Mouse (Mus musculus) neural tube, embryonic 15.5 days (tissue): ENCODE measurements at regions not wholly inside any gene's neighbourhood (a gene's known extent, or its start where the extent isn't known, plus 50 kb on each side); places are given as distances from the start of the nearest gene placed in this dataset.

Source experiments
- ATAC-seq: fragments of 200-750 bp; cut with Nextera tagmentation; 2 replicates; pipeline ENCODE4 v1.8.0; 2017; ENCODE audit warnings: mild to moderate bottlenecking, moderate TSS enrichment, moderate library complexity; ENCODE audit not compliant: low FRiP score
- H3K27ac ChIP-seq: fragments of 300-500 bp; sonication (generic); replicated peaks from 2 replicates; pipeline ENCODE4 v1.5.1; 2015; ENCODE audit warnings: mild to moderate bottlenecking, inconsistent platforms
- H3K27me3 ChIP-seq: fragments of 300-500 bp; sonication (generic); replicated peaks from 2 replicates; pipeline ENCODE4 v1.6.1; 2015; ENCODE audit warnings: inconsistent platforms
- H3K36me3 ChIP-seq: fragments of 300-500 bp; sonication (generic); 2 replicates; pipeline ENCODE4 v1.6.1; 2015; ENCODE audit warnings: inconsistent platforms
- H3K4me1 ChIP-seq: fragments of 300-500 bp; sonication (generic); 2 replicates; pipeline ENCODE4 v1.6.1; 2015; ENCODE audit warnings: inconsistent platforms
- H3K4me2 ChIP-seq: fragments of 300-500 bp; sonication (generic); 2 replicates; pipeline ENCODE4 v1.6.1; 2015; ENCODE audit warnings: inconsistent platforms, mild to moderate bottlenecking, moderate library complexity
- H3K4me3 ChIP-seq: fragments of 300-500 bp; sonication (generic); replicated peaks from 2 replicates; pipeline ENCODE4 v1.5.1; 2015; ENCODE audit warnings: mild to moderate bottlenecking, inconsistent platforms
- H3K9ac ChIP-seq: fragments of 300-500 bp; sonication (generic); replicated peaks from 2 replicates; pipeline ENCODE4 v1.6.1; 2015; ENCODE audit warnings: mild to moderate bottlenecking, inconsistent platforms
- H3K9me3 ChIP-seq: fragments of 300-500 bp; sonication (generic); replicated peaks from 2 replicates; pipeline ENCODE4 v1.6.1; 2016; ENCODE audit warnings: inconsistent platforms
- WGBS: fragments of 180-500 bp; shearing (Covaris S2); methylation state at CpG from one replicate; pipeline ENCODE4 v1.1.7; 2015; ENCODE audit warnings: mixed read lengths; 5-methylcytosine and 5-hydroxymethylcytosine counted together

DNA sequence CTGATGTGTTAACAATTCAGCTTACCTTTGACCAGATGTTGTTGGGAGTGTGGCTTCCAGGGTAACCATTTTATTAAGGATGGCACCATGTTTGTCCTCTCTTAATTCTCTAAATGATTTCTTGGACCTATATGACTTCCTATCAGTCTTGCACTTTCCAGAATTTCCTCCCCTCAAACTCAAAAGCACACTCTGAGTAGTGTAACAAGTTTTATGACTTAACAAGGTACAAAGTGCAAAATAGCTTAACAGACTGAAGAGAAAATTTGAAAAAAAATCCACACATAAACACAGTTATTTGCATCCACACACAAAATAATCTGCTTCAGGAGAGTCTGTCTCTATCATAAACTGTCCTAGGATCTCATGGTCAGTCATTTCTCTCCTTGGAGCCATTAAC lies 251.0 kb upstream of the Kirrel3 start:
- H3K4me1 ChIP-seq = no peaks in the 10 kb centered on the region
- H3K4me3 ChIP-seq = no peak overlapping the region
- H3K9ac ChIP-seq = no peak overlapping the region
- no peaks in the 10 kb centered on the region for H3K27me3 ChIP-seq
- H3K9me3 ChIP-seq = no peaks in the 10 kb centered on the region
- no peak overlapping the region for H3K27ac ChIP-seq
- no peak overlapping the region for H3K4me2 ChIP-seq
- ATAC-seq = no peak
- no peaks in the 10 kb centered on the region for H3K36me3 ChIP-seq

DNA sequence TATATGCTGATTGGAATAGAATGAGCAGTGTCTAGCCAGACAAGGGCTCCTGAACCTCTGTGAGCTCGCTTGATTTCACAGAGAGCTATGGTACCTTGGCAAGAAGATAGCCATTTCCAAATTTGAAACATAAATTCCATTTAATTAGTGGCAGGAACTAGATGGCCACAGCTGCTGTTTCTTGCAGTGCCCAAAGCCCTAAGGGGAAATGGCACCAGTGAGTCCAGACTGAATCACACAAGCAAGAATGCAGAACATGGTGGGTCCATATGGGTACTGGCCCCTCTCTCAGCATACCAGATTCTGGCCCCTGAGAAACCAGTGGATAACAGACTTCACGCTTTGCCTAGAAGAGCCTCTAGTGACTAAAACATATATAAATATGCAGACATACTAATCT lies 246.2 kb upstream of the Kirrel3 start:
- no peak overlapping the region for H3K27ac ChIP-seq
- no peak overlapping the region for H3K4me2 ChIP-seq
- no peak overlapping the region for H3K9ac ChIP-seq
- no peaks in the 10 kb centered on the region for H3K4me1 ChIP-seq
- no peaks in the 10 kb centered on the region for H3K36me3 ChIP-seq
- H3K27me3 ChIP-seq = no peaks in the 10 kb centered on the region
- 75% methylated on average over 2 of the region's 2 CpGs for WGBS
- no peak for ATAC-seq
- no peak overlapping the region for H3K4me3 ChIP-seq
- no peaks in the 10 kb centered on the region for H3K9me3 ChIP-seq

DNA sequence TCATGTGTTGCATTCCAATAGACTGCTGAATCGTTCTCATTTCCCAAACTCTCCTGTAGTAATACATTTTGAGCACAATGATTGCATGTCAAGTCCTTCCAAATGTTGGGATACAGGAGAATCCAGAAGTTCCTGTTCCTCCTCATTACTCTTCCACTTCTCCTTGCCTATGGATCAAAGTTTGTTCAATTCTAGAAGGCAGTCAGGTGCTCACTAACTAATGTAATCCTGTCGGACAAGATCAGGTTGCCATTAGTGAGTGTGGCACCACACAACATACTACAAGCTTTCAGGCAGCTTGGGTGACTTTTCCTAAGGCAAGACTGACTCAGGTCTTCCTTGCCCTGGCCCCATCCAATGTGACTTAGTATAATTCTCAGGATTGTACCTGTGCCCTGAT lies 242.0 kb upstream of the Kirrel3 start:
- no peak overlapping the region for H3K4me3 ChIP-seq
- H3K9me3 ChIP-seq = no peaks in the 10 kb centered on the region

DNA sequence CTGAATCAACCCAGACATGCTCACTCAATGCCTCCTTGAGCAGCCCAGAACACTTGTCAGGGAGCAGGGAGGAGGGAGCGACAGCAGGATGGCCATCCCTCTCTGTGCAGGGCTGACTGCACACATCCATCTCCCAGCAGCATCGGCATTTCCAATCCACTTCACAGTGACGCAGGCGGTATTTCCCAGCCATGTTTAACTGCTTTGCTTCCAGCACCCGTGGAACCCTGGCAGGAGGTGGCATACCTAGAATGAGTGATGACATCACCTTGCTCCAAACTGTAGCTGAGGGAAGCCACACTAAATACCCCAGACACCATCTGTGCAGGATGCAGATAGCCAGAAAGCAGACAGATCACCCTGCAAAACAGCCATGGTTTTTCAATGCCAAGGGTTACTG lies 241.1 kb upstream of the Kirrel3 start:
- no peaks in the 10 kb centered on the region for H3K9me3 ChIP-seq
- H3K4me2 ChIP-seq = no peak overlapping the region
- no peak overlapping the region for H3K27ac ChIP-seq
- no peaks in the 10 kb centered on the region for H3K27me3 ChIP-seq
- no peaks in the 10 kb centered on the region for H3K36me3 ChIP-seq
- 68% methylated on average over 5 of the region's 5 CpGs for WGBS
- no peak for ATAC-seq
- H3K4me3 ChIP-seq = no peak overlapping the region
- H3K4me1 ChIP-seq = no peaks in the 10 kb centered on the region
- no peak overlapping the region for H3K9ac ChIP-seq

More for the DNA sequence above, 242.0 kb upstream of the Kirrel3 start:
- H3K27me3 ChIP-seq = no peaks in the 10 kb centered on the region
- no peak overlapping the region for H3K27ac ChIP-seq
- no peak overlapping the region for H3K9ac ChIP-seq
- H3K4me2 ChIP-seq = no peak overlapping the region
- 73% methylated on average over 2 of the region's 2 CpGs for WGBS
- no peaks in the 10 kb centered on the region for H3K36me3 ChIP-seq
- H3K4me1 ChIP-seq = no peaks in the 10 kb centered on the region
- ATAC-seq = no peak

DNA sequence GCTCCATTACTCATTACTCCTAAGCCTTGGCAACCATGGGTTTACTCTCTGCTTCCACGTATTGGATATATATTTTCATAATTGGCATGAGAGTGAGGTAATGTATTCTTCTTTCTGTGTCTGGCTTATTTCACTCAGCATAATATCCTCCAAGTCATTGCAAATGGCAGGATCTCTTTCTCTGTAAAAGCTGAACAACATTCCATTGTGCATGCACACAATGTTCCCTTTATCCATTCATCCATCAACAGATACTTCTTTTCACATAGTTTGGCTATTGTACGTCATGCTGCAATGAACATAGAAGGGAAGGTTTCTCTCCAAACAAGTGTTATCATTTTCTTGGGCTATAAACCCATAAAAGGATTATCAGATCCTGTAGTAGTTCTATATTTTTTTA lies 232.9 kb upstream of the Kirrel3 start:
- Histone ChIP-seq H3K4me2 (no peak overlapping the region), H3K27ac (no peak overlapping the region)
- WGBS = 52% methylated on average over 2 of the region's 2 CpGs

DNA sequence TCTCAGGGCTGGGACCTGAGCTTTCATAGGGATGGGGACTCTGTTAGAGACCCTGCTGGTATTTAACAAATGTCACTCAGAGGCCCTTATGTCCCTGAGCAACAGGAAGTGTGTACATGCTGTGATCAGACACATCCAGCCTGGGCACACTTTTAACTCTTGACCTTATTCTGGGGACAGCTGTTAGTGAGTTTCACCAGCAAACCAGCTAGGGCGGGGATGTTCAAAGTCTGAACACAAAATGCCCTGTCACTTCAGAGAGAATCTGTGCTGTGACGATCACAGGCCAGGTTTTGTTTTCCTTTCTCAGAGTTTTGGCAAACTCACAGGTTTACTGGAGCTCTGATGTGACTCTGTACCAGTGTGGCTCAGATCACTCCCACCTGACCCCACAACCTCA lies 227.2 kb upstream of the Kirrel3 start:
- Histone ChIP-seq H3K9me3 (no peaks in the 10 kb centered on the region), H3K36me3 (no peaks in the 10 kb centered on the region), H3K9ac (no peak overlapping the region), H3K4me3 (no peak overlapping the region), H3K4me2 (no peak overlapping the region), H3K4me1 (no peaks in the 10 kb centered on the region), H3K27me3 (no peaks in the 10 kb centered on the region), H3K27ac (no peak overlapping the region)
- no peak for ATAC-seq
- WGBS = 66% methylated on average over 2 of the region's 2 CpGs

More for the DNA sequence above, 232.9 kb upstream of the Kirrel3 start:
- H3K36me3 ChIP-seq = no peaks in the 10 kb centered on the region
- no peaks in the 10 kb centered on the region for H3K4me1 ChIP-seq
- ATAC-seq = no peak
- H3K9me3 ChIP-seq = no peaks in the 10 kb centered on the region
- H3K9ac ChIP-seq = no peak overlapping the region
- no peaks in the 10 kb centered on the region for H3K27me3 ChIP-seq
- H3K4me3 ChIP-seq = no peak overlapping the region

DNA sequence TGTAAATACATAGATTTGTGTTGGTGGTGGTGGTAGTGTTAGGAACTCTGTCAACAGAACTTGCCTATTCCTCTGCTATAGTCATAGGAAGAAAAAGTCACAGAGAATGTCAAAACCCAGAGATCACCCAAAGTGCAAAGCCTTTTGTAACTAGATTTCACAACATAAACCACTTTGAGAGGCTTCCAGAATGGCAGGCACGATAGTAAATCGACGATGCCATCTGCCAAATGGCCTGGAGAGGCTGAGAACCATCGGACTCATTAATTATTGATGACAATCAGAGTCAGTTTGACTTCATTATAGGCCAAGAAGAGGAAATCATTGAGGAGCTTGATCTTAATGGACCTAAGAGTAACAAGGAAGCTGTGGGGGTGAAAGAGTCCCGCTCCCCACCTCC lies 207.6 kb upstream of the Kirrel3 start:
- H3K4me3 ChIP-seq = no peak overlapping the region
- H3K9ac ChIP-seq = no peak overlapping the region
- no peaks in the 10 kb centered on the region for H3K9me3 ChIP-seq
- 38% methylated on average over 5 of the region's 5 CpGs for WGBS
- no peaks in the 10 kb centered on the region for H3K27me3 ChIP-seq
- 0 out of 2 replicates have a peak, but pooled peaks cover 5% of the 10 kb centered on the region for H3K4me1 ChIP-seq
- H3K36me3 ChIP-seq = no peaks in the 10 kb centered on the region
- H3K27ac ChIP-seq = no peak overlapping the region
- H3K4me2 ChIP-seq = no peak overlapping the region
- ATAC-seq = no peak

DNA sequence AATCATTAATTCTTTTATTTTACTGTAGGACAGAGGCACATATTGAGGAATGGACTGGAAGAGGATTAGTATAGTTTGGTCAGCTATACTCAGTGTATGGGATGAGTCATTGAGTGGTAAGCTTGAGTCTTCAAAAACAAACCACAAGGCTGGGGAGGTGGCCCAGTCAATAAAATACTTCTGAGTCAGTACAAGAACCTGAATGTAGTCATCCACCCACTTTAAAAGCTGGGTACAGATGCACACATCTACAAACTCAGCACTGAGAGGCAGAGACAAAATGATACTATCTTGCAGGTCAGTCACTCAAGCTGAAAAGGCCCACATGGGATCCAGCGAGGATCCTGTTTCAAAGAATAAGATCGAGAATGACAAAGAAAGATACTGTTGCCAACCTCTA lies 206.3 kb upstream of the Kirrel3 start:
- Histone ChIP-seq H3K9me3 (no peaks in the 10 kb centered on the region), H3K4me1 (0 out of 2 replicates have a peak, but pooled peaks cover 5% of the 10 kb centered on the region), H3K9ac (no peak overlapping the region), H3K4me3 (no peak overlapping the region), H3K27me3 (no peaks in the 10 kb centered on the region), H3K27ac (no peak overlapping the region), H3K4me2 (no peak overlapping the region), H3K36me3 (no peaks in the 10 kb centered on the region)
- no peak for ATAC-seq
- WGBS = 86% methylated on average over 2 of the region's 2 CpGs

DNA sequence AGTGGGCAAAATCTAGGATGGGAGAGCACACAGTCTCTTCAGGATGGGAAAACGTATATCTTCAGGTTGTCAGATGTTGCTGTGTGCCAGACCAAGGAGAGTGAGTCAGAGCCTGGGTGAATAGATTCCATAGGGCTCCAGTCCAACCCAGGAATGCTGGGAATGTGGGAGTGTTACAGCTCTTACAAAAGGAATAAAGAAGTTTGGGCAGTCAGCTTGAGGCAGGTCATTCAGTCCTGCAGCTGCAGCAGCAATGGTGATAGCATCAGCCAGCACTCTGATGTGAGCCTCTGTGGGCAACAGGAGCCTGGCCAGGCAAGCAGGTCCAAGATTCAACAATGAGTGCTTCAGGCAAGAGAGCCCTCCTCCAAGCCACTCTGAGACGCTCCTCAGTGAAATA lies 205.8 kb upstream of the Kirrel3 start:
- H3K9ac ChIP-seq = no peak overlapping the region
- no peaks in the 10 kb centered on the region for H3K36me3 ChIP-seq
- 54% methylated on average over 2 of the region's 2 CpGs for WGBS
- 0 out of 2 replicates have a peak, but pooled peaks cover 5% of the 10 kb centered on the region for H3K4me1 ChIP-seq
- no peaks in the 10 kb centered on the region for H3K27me3 ChIP-seq
- no peak overlapping the region for H3K4me2 ChIP-seq
- no peak overlapping the region for H3K27ac ChIP-seq
- H3K9me3 ChIP-seq = no peaks in the 10 kb centered on the region
- H3K4me3 ChIP-seq = no peak overlapping the region
- no peak for ATAC-seq

DNA sequence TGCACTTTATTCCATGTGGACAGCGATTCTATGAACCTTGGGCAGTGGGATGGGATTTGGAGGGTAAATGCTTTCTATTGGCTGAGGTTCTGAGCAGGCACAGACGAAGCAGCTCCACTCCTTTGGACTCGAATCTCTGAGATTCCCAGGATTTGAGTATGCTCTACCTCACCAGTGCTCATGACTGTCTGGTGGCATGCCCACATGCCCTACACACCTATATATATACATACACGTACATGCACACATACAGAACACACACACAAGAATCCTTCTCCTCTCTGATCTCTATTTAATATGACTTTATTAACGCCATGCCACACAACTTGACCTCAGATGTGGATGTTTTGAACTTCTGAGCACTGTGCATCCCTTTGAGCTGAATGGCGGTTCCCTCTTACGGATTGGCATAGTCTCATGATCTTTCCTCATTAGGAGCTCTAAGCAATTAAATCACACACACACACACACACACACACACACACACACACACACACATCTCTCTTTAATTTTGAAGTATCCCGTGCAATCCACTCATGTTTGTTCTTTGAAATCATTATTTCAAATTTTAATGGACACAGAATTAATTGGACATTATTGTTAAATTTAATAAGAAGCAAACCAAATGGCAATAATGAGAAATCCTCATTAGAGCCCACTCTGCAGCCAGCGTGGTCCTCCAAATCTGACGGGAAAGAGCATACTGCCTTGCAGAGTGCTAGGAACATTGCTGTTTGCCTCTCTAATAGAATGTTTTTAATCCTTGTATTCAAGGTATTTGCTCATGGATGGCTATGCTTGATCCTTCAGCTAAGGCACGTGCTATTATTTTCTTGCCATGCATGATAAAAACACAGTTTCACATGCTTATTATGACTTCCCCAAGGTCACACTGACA lies 205.1 kb upstream of the Kirrel3 start:
- no peak for ATAC-seq
- Histone ChIP-seq H3K27ac (no peak overlapping the region), H3K27me3 (no peaks in the 10 kb centered on the region), H3K4me3 (no peak overlapping the region), H3K4me1 (0 out of 2 replicates have a peak, but pooled peaks cover 5% of the 10 kb centered on the region), H3K9me3 (no peaks in the 10 kb centered on the region), H3K36me3 (no peaks in the 10 kb centered on the region), H3K4me2 (no peak overlapping the region), H3K9ac (no peak overlapping the region)
- WGBS = 80% methylated on average over 11 of the region's 11 CpGs

DNA sequence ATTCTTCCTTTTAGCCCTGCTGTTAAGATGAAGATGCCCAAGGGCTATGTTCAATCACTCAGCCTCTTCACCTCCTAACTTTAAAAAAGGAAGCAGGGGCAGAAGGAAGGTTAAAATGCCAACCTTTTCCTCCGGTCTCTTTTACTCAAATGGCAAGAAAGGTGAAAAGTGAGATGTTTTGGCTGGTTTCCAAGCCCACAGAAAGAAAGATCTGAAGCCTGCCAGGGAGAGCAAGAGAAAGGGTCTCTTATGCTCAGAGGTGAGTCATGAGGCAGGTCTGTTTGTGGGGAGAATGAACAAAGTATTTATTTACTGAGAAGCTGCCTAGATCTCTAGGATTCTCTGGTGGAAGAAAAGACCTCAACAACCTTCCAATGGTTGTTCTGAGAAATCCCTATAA lies 162.1 kb upstream of the Kirrel3 start:
- no peaks in the 10 kb centered on the region for H3K9me3 ChIP-seq
- no peaks in the 10 kb centered on the region for H3K36me3 ChIP-seq
- ATAC-seq = no peak
- no peaks in the 10 kb centered on the region for H3K4me1 ChIP-seq
- H3K4me2 ChIP-seq = no peak overlapping the region
- H3K27me3 ChIP-seq = no peaks in the 10 kb centered on the region
- H3K4me3 ChIP-seq = no peak overlapping the region
- WGBS = 50% methylated on average over 1 of the region's 1 CpGs
- H3K27ac ChIP-seq = no peak overlapping the region
- no peak overlapping the region for H3K9ac ChIP-seq

DNA sequence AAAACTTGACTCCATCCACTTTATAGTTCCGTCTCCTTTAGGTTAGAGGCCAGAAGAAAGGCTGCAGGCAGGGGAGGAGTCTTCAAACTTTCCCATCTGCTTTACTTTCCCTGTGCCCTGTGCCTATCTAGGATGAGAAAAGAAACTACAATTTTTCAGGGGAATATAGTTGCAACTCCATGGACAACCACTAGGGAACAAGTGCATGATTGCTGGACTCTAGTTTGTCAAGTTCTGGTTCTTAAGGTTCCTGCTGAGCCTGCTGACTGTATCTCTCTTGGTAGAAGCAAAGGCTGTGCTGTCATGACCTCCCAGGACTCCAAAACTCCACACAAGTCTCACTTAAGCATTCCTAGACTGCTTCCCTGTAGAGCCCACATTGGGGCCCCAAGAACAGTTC lies 157.0 kb upstream of the Kirrel3 start:
- 100% methylated on average over 1 of the region's 1 CpGs for WGBS
- no peak for ATAC-seq

More for the DNA sequence above, 157.0 kb upstream of the Kirrel3 start:
- Histone ChIP-seq H3K9me3 (no peaks in the 10 kb centered on the region), H3K27me3 (no peaks in the 10 kb centered on the region), H3K4me1 (no peaks in the 10 kb centered on the region), H3K4me2 (no peak overlapping the region), H3K9ac (no peak overlapping the region), H3K36me3 (no peaks in the 10 kb centered on the region), H3K27ac (no peak overlapping the region), H3K4me3 (no peak overlapping the region)
